Mouse (Mus musculus) C2C12 (cell line): ENCODE results near the gene Tmem205.

Experiments used
- CEBPB ChIP-seq: IDR thresholded peaks from one replicate; pipeline ENCODE4 v1.6.1; 2011; ENCODE audit warnings: low read depth, mild to moderate bottlenecking, control low read depth, moderate library complexity
- CTCF ChIP-seq: IDR thresholded peaks from one replicate; pipeline ENCODE4 v1.5.1; 2011; ENCODE audit not compliant: control insufficient read depth, insufficient read depth, insufficient read length
- MAX ChIP-seq: IDR thresholded peaks from one replicate; pipeline ENCODE4 v1.6.1; 2011; ENCODE audit warnings: mild to moderate bottlenecking, control low read depth
- MYOD1 ChIP-seq: IDR thresholded peaks from one replicate; pipeline ENCODE4 v1.6.1; 2011; ENCODE audit warnings: low read depth; ENCODE audit not compliant: control insufficient read depth, insufficient read length
- MYOG ChIP-seq: IDR thresholded peaks from one replicate; pipeline ENCODE4 v1.6.1; 2011; ENCODE audit not compliant: control insufficient read depth, insufficient read length; ENCODE audit errors: extremely low read depth
- USF1 ChIP-seq: IDR thresholded peaks from one replicate; pipeline ENCODE4 v1.6.1; 2011; ENCODE audit warnings: low read depth, mild to moderate bottlenecking, control low read depth, moderate library complexity

DNA sequence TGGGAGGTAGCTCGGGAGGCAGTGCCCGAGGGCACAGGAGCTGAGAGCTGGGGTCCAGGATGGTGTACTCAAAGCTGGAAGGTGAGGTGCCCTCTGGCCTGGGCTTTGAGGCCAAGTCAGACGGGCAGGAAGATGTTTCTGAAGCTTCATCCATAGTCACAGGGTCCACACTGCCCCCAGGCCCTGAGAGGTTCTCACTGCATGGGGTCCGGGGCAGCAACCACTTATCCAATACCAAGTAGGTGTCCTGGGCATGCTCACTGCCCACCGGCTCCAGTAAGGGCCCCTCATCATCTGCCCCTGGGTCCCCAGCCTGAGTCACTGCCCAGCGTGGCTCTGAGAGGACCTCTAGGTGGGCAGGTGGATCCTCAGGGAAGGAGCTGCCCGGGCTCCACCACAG, 31.9 kb upstream of the Tmem205 start:
- no peak for TF ChIP-seq CTCF
- TF ChIP-seq MYOG: no peak
- no peak for TF ChIP-seq CEBPB
- TF ChIP-seq USF1: no peak
- TF ChIP-seq MAX: no peak
- TF ChIP-seq MYOD1: no peak
